ENCODE assay signal across 8 mouse cellular contexts in the genomic region with DNA sequence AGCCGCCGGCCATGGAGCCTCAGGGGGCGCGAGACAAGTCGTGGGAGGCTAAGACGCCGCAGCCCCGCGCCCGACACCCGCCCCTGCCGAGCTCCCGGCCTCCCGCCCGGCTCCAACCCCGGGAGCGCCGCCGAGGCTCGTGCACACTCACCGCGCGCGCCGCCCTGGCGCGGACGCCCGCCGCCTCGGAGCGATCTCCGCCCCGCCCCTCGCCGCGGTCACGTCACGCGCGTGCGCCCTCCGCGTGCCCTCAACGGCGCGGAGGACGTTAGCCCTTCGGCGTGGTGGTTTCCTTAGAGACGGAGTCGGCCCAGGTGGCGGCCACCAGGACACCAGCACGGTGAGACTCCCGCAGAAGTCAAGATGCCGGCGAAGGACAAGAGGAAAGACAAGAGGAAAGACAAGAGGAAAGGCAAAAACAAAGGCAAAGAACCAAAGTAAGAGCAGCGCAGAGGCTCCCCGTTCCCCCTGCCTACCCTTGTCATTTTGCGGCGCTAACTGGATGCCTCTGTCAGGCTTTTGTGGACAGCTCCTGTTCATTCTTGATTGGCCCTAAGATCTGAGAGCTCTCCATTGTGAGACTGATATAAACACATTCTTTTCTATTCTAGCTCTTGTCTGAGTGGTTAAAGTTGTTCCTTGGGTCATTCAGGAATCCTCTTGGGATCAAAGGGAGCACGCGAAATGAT. TPM values are rescaled to one million over a fixed set of nuclear protein-coding genes. Genes with fewer than 3 reads are reported as not detected.
DNase-seq lines count a peak whose midpoint lies in the region; ATAC-seq lines count a peak whose summit lies in the region.

A gene (minus strand): TSS at position 211 of the 689 bp plus-strand sequence.
A gene (plus strand): TSS at position 253 of the 689 bp plus-strand sequence.

- no peaks in the 10 kb centered on the region for H3K27me3 ChIP-seq in hindbrain, embryonic 16.5 days (replicated peaks; ENCODE audit: control insufficient read depth, insufficient read depth, low read length)

- no peaks in the 10 kb centered on the region for H3K9me3 ChIP-seq in hindbrain, embryonic 16.5 days (ENCODE audit: control insufficient read depth, low read length)

- peak within 1 kb of the TSS; percentile 90 for H3K4me2 ChIP-seq in hindbrain, embryonic 16.5 days (ENCODE audit: low read length)

- under 1% methylated on average over 45 of the region's 63 CpGs for WGBS in hindbrain, embryonic 16.5 days
- 7% methylated on average over 21 of the region's 63 CpGs for WGBS in macrophage (ENCODE audit: missing documents)

- peak within 1 kb of the TSS; percentile 95 for H3K27ac ChIP-seq in hindbrain, embryonic 16.5 days (ENCODE audit: low read depth, low read length)
- H3K27ac ChIP-seq in macrophage: no peak within 1 kb of the TSS

- H3K79me2 ChIP-seq in macrophage (ENCODE audit: inconsistent target): no peaks in the 10 kb centered on the region

- peak within 1 kb of the TSS; percentile 91 for H3K9ac ChIP-seq in hindbrain, embryonic 16.5 days (ENCODE audit: low read depth, low read length)

- no peaks in the 10 kb centered on the region for H3K36me3 ChIP-seq in hindbrain, embryonic 16.5 days (ENCODE audit: control insufficient read depth, insufficient read depth, low read length)
- H3K36me3 ChIP-seq in macrophage (ENCODE audit: inconsistent target): no peaks in the 10 kb centered on the region

- peak; percentile 95 for ATAC-seq in hindbrain, embryonic 16.5 days

- peak; percentile 87 for DNase-seq in R1 (ENCODE audit: low read depth, low spot score)
- peak; percentile 95 to 98 for DNase-seq in cerebellum, postnatal 25 days
- peak; percentile 90 to 93 for DNase-seq in frontal cortex, postnatal 36 days (ENCODE audit: low spot score in 2 of 2)
- peak; percentile 88 to 95 for DNase-seq in left cerebral cortex, adult 18-20 months (ENCODE audit: low spot score in 2 of 2)
- DNase-seq in right cerebral cortex, adult 18-20 months: peak; percentile 94
- DNase-seq in urinary bladder, postnatal 10 days (ENCODE audit: low spot score): peak; percentile 51

- peaks cover 9% of the 10 kb centered on the region for H3K4me1 ChIP-seq in hindbrain, embryonic 16.5 days (ENCODE audit: control insufficient read depth, insufficient read depth, low read depth, low read length)

- H3K4me3 ChIP-seq in hindbrain, embryonic 16.5 days (ENCODE audit: low read length): peak within 1 kb of the TSS; percentile 86
- peak within 1 kb of the TSS; percentile 39 for H3K4me3 ChIP-seq in macrophage (ENCODE audit: inconsistent target)

RNA-seq across cellular contexts. Expression of the first gene that starts in this region (rescaled TPM):
- polyA plus RNA-seq in hindbrain, embryonic 16.5 days (2015; fragmentation: Nextera tagmentation; extraction: Ambion mirVana): 11.9 and 14.6 TPM in 2 replicates
- 10 to 100 TPM; 24.4 to 24.6 TPM for total RNA-seq in left cerebral cortex, adult 18-20 months (2021)
- total RNA-seq in macrophage (2018; cell fraction: chromatin; rRNA removed): 1 to 10 TPM in 25 of 26 experiments, under 1 TPM in 1; 0.29 to 8.1 (median 2.5) TPM
- 1 to 10 TPM; 3.2 to 8.3 (median 5.4) TPM for total RNA-seq in macrophage (2018; cell fraction: cytosol; rRNA removed)
- 10 to 100 TPM in 2 of 26 experiments, 1 to 10 TPM in 24; 1.3 to 11.5 (median 5.3) TPM for total RNA-seq in macrophage (2018; cell fraction: nucleus; rRNA removed)
- polyA plus RNA-seq in macrophage (2018): 5.9 to 7.3 TPM (median 5.9 TPM) in 3 replicates

RNA-seq across cellular contexts. Expression of the second gene that starts in this region (rescaled TPM):
- 2.9 and 3.5 TPM in 2 replicates for polyA plus RNA-seq in hindbrain, embryonic 16.5 days (2015; fragmentation: Nextera tagmentation; extraction: Ambion mirVana)
- 1 to 10 TPM; 6.5 to 9.7 TPM for total RNA-seq in left cerebral cortex, adult 18-20 months (2021)
- 10 to 100 TPM in 1 of 26 experiments, 1 to 10 TPM in 16, under 1 TPM in 2, not detected in 7; 0.62 to 10.1 (median 2.2) TPM for total RNA-seq in macrophage (2018; cell fraction: chromatin; rRNA removed)
- under 1 TPM in 22 of 26 experiments, not detected in 4; 0.05 to 0.90 (median 0.24) TPM for total RNA-seq in macrophage (2018; cell fraction: cytosol; rRNA removed)
- total RNA-seq in macrophage (2018; cell fraction: nucleus; rRNA removed): 1 to 10 TPM in 10 of 26 experiments, under 1 TPM in 8, not detected in 8; 0.38 to 4.0 (median 1.2) TPM
- polyA plus RNA-seq in macrophage (2018): 0.14 to 1.1 TPM (median 0.17 TPM) in 3 replicates
